Mouse (Mus musculus) bone marrow, adult 2 months (tissue): ENCODE measurements around the gene Gcdh.

Source experiments
- CTCF ChIP-seq: fragments of 200-500 bp; IDR thresholded peaks from 2 replicates; pipeline ENCODE4 v1.5.1; 2011; ENCODE audit warnings: low read length, control low read depth; ENCODE audit not compliant: control insufficient read depth, insufficient read depth
- POLR2A ChIP-seq: fragments of 200-500 bp; IDR thresholded peaks from 2 replicates; pipeline ENCODE4 v1.6.1; 2011; ENCODE audit warnings: low read depth, mild to moderate bottlenecking, control low read depth, low read length, borderline replicate concordance; ENCODE audit not compliant: control insufficient read depth

DNA sequence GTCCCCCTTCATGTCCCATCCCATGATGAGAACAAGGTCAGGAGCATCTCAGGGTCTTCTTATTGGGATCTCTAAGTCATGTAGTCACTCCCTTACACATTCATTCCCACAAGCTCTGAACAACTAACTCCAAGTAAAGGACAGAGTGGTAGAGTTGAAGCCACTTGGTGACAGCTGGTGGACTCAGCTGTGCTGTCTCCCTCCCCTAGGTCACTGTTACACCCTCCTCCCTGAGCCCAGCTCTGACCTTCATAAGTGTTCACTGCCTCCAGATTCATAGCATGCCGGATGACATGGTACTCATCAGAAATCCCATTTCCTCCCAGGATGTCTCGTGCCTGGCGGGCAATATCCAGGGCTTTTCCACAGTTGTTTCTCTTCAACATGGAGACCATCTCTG, 5.4 kb downstream of the Gcdh start:
- TF ChIP-seq CTCF (no peak), POLR2A (no peak)
